Mouse (Mus musculus) gastrocnemius, postnatal 25 days (tissue): ENCODE results near the gene Ace3. TPM values are rescaled to one million over a fixed set of nuclear protein-coding genes. Genes with fewer than 3 reads are reported as not detected.
"Not testable (repeated sequence)": the region's sequence is repeated elsewhere in the genome, so short reads cannot be mapped to it uniquely, and the experiment has no call there.

Experiments used
- DNase-seq: peaks from one replicate; pipeline ENCODE4 v3.0.0; 2022
- total RNA-seq, 2 experiments: library from RNA; stranded (reverse); gene quantifications; 1 replicate in 1 of 2; 2 replicates in 1 of 2; pipeline ENCODE4 v1.2.3; 2021

Gene Ace3
- total RNA-seq, 2 experiments from 2014 or later, result not detected

DNA sequence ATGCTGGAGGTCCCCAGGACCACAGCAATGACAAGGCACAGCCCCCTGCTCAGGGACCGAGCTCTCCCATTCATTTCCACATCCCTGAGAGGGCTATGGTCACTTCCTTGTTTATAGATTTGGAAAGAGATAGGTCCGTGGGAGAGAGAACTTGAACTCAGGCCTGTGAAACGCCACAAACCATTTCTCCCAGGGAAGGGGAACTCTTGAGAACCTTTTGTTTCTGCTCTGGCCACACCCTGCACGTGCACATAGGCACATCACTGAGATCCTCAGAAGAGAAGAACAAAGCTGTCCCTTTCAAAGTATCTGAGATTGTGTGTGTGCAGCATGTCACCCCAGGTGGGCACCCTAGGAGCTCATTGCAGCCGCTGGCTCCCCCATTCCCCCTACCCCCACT lies 15.8 kb upstream of the Ace3 start:
- DNase-seq, result no peak

GRCm38 (mm10) chr11:105984452-105984851 lies 10.0 kb upstream of the Ace3 start:
- no peak for DNase-seq

- DNase-seq, result no peak
Observed at GRCm38 (mm10) chr11:105987446-105987845, 7.0 kb upstream of the Ace3 start.

- no peak for DNase-seq
Observed at GRCm38 (mm10) chr11:105989446-105989845, 5.0 kb upstream of the Ace3 start.

- no peak for DNase-seq
Observed at GRCm38 (mm10) chr11:105990231-105990630, 4.2 kb upstream of the Ace3 start.

- DNase-seq, result no peak
Observed at GRCm38 (mm10) chr11:106000062-106000461, 5.6 kb downstream of the Ace3 start.

DNA sequence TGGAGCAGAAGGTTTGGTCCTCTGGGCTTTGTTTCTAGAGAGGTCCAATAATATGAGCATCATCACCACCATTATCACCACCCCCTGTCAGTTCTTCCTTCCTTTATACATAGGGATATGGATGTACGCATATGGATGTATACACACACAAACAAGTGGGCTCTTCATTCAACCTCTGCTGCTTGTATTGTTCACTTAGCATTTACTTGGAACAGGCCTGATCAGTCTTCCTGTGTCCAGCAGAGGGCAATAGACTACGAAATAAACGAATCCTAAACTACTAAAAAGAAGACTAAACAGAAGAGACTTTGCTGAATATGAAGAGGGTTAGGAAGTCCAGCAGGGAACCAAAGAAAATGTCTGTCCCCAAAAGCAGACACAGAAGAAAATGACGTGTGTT lies 7.2 kb downstream of the Ace3 start:
- no peak for DNase-seq

DNA sequence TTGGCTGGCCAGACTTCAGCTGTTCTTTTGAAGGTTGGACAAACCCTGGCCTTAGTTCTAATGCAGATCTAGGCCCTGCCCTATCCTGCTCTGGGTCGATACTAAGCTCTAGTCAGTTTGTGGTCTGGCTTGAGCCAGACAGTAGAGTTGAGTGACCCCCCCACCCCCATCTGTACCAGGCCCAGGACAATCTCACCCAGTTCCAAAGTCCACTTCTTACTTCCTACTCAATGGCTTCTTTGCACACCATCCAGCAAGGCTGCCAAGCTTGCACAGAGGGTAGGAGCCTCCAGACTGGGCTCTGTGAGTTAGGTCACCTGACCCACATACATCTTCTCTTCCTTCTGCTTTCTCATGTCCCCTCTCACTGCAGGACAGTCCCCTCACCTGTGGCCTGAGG lies 10.1 kb downstream of the Ace3 start:
- DNase-seq, result no peak

- no peak for DNase-seq
Observed at GRCm38 (mm10) chr11:106005970-106006369, 11.5 kb downstream of the Ace3 start.

DNA sequence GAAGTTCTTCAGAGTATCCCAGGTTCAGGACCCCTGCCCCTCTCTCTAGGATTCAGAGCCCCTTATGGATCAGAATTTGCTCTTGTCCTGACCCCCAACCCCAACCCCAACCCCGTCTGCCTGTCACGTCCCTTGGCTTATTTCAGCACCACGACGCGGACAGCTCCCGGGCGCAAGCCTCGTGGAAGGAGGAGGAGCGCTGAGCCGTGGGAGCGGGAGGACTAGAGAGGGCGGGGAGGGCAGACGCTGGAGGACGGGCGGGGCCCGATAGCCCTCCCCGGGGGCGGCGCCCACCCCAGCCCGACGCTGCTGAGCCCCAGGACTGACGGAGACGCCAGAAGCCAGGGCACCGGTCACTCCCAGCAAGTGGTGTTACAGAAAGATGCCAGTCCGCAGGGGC lies 13.3 kb downstream of the Ace3 start, which contains the start of gene Kcnh6:
Kcnh6 (plus strand) TSS at position 304 of the 400 bp plus-strand sequence.
- peak; percentile 34 for DNase-seq

GRCm38 (mm10) chr11:106012711-106013110 lies 18.2 kb downstream of the Ace3 start:
- DNase-seq, result no peak

- no peak for DNase-seq
Observed at GRCm38 (mm10) chr11:106013556-106014225, 19.2 kb downstream of the Ace3 start.

DNA sequence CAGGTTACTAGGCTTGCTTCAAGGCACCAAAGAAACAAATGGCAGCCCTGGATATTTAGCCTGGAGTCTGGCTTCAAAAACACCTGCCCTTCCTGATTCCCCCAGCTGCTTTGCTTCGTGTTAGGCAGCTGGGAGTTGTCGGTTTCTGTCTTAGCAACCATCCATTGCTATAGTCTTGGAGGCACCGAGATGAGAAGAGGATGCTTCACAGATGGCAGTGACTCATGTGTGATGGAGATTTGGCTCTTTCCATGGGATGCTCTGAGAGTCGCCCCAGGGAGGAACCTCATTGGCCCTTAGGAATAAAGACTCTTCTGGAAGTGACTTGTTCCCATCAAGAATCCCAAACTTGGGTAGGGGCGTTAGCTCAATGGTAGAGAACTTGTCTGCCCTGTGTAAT lies 22.0 kb downstream of the Ace3 start:
- DNase-seq, result no peak

DNA sequence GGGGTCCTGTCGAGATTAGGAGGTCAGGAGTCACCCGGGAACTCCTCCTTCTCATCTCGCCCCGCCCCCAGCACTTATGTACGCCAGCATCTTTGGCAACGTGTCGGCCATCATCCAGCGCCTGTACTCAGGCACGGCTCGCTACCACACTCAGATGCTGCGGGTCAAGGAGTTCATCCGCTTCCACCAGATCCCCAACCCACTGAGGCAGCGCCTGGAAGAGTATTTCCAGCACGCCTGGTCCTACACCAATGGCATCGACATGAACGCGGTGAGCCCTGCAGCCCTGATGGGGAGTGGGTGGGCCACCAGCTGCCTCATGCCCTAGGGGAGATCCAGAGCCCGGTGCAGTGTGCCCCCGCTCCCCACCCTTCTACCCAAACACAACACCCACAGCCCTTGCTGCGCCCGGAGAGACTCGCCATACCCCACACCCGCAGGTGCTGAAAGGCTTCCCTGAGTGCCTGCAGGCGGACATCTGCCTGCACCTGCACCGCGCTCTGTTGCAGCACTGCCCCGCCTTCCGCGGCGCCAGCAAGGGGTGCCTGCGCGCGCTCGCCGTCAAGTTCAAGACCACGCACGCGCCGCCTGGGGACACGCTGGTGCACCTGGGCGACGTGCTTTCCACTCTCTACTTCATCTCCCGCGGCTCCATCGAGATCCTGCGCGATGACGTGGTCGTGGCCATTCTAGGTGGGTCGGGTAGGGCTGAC lies 25.7 kb downstream of the Ace3 start:
- no peak for DNase-seq

GRCm38 (mm10) chr11:106025774-106026173 lies 31.3 kb downstream of the Ace3 start:
- no peak for DNase-seq

- DNase-seq, result peak; percentile 36
Observed at GRCm38 (mm10) chr11:106026465-106027151, 32.1 kb downstream of the Ace3 start.

DNA sequence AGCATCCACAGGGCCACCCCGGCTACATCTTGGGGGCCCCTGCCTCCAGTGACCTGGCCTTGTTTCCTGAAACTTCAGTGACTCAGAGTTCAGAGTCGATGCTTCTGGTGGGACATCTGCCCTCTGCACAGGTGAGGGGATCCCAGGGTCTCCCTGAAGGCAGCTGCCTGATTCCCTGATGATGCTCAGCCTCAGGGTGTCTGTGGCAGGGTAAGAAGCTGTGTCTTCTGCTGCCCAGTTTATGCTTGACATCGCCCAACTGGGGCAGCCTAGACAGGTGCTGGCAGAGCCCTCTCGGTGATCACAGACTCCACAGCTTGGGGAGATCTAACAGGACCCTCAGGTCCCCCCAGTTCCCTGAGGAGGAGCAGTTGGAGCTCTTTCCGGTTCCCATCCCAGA lies 33.1 kb downstream of the Ace3 start:
- no peak for DNase-seq

DNA sequence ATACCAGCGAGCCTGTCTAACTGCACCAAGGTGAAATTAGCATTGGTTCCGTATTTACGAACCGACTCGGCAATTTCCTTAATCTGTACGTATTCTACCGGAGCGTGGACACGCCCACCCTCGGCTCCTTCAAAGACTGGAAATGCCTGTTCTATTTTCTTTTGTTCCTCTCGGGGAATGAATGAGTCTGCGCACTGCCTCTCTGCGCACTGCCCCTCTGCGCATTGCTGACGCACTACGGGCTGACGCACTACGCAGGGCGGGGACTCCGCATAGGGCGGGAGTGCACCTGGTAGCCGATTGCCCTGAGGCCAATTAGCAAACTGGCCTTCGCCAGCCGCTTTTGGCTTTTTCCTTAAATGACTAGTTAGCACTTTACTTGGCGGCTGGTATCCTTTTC lies 37.6 kb downstream of the Ace3 start:
- not testable (repeated sequence) for DNase-seq

DNA sequence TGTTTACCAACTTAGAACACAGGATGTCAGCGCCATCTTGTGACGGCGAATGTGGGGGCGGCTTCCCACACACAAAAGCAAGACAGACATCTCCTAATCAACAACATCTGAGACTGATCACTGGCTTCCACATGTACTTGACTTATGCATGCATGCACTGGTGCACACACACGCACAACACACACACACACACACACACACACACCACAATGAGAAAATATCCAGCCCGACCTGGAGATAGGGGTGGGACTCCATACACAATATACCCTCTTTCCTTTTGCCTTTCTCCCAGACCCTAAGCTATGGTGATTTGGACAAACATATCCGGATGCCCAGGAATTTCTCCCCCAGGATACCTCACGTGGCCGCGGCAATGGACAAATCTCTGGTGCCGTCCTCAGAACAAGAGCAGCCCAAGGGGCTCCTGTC lies 39.0 kb downstream of the Ace3 start:
- DNase-seq, result no peak

DNA sequence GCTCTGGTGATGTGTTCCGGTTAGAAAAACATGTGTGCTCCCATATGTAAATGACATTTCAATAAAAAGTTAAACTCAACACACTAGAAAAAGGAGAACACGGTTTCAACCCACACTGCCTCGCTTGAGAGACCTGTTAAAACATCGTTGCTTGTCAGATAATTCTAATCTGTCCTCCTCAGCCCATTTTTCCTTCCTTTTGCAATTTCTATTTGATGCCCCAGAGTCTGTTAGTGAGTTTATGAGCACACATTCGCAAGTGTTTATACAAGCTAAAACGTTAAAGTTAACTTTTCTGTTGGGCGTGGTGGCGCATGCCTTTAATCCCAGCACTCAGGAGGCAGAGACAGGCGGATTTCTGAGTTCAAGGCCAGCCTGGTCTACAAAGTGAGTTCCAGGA lies 40.5 kb downstream of the Ace3 start:
- DNase-seq, result no peak

GRCm38 (mm10) chr11:106036548-106037417 lies 42.3 kb downstream of the Ace3 start, which contains the start of gene Dcaf7:
Gene Dcaf7, plus strand, starts transcription at chr11:106036872.
- DNase-seq, result peak; percentile 96

GRCm38 (mm10) chr11:106037418-106037751 lies 42.9 kb downstream of the Ace3 start:
- no peak for DNase-seq
